Mouse (Mus musculus) limb, embryonic 13.5 days (tissue): ENCODE data around the gene Zfp185. TPM values are rescaled to one million over a fixed set of nuclear protein-coding genes. Genes with fewer than 3 reads are reported as not detected.
A peak's percentile ranks its signal among the peaks of the same experiment; 100 is the strongest.

Experiments used
- ATAC-seq: fragments of 200-750 bp; cut with Nextera tagmentation; 2 replicates; pipeline ENCODE4 v1.8.0; 2017; ENCODE audit warnings: low read depth, moderate number of reproducible peaks, moderate TSS enrichment; ENCODE audit not compliant: low FRiP score
- H3K27ac ChIP-seq: fragments of 300-500 bp; sonication (generic); 2 replicates; pipeline ENCODE4 v1.5.1; 2015; ENCODE audit warnings: inconsistent platforms, mild to moderate bottlenecking, moderate library complexity
- H3K27me3 ChIP-seq: fragments of 300-500 bp; sonication (generic); 2 replicates; pipeline ENCODE4 v1.6.1; 2015; ENCODE audit warnings: mild to moderate bottlenecking, inconsistent platforms
- H3K36me3 ChIP-seq: fragments of 300-500 bp; sonication (generic); 2 replicates; pipeline ENCODE4 v1.6.1; 2015; ENCODE audit warnings: inconsistent platforms, mild to moderate bottlenecking, moderate library complexity
- H3K4me1 ChIP-seq: fragments of 300-500 bp; sonication (generic); 2 replicates; pipeline ENCODE4 v1.6.1; 2015; ENCODE audit warnings: inconsistent platforms
- H3K4me2 ChIP-seq: fragments of 300-500 bp; sonication (generic); replicated peaks from 2 replicates; pipeline ENCODE4 v1.6.1; 2015; ENCODE audit warnings: inconsistent platforms, mild to moderate bottlenecking, moderate library complexity
- H3K4me3 ChIP-seq: fragments of 300-500 bp; sonication (generic); 2 replicates; pipeline ENCODE4 v1.5.1; 2015; ENCODE audit warnings: moderate library complexity, mild to moderate bottlenecking, inconsistent platforms
- H3K9ac ChIP-seq: fragments of 300-500 bp; sonication (generic); 2 replicates; pipeline ENCODE4 v1.6.1; 2015; ENCODE audit warnings: mild to moderate bottlenecking, inconsistent platforms
- H3K9me3 ChIP-seq: fragments of 300-500 bp; sonication (generic); 2 replicates; pipeline ENCODE4 v1.6.1; 2016; ENCODE audit warnings: inconsistent platforms
- WGBS: fragments of 180-500 bp; shearing (Covaris S2); methylation state at CpG from one replicate; pipeline ENCODE4 v1.1.7; 2015; 5-methylcytosine and 5-hydroxymethylcytosine counted together
- polyA plus RNA-seq: library from polyadenylated mRNA; unstranded; fragments of >200 nt; fragmentation: Nextera tagmentation; extraction: Ambion mirVana; gene quantifications from 2 replicates; pipeline ENCODE4 v1.2.1, GENCODE M21; 2015

Gene Zfp185
- polyA plus RNA-seq, 1 experiment from 2014 or later, result 28.4 TPM

DNA sequence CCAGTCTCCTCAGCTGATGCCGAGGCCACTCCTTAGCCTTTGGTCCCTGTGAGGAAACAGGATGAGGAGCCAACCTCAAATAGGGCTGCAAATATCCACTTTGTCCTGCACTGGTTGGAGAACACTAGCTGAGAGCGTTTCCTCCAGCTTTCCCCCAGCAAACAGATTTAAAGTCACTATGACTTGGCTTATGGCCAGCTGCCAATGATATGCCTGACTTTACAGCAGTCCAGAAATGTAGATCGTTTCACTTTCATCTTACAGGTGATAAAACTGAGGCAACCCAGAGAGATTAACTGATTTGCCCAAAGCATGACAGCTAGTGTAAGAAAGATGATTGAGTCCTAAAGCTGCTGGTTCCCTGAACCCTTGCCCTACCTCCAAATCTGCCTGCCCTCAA lies 8.4 kb downstream of the Zfp185 start:
- no peak for ATAC-seq
- Histone ChIP-seq H3K27me3 (0 out of 2 replicates have a peak, but pooled peaks cover 2% of the 10 kb centered on the region), H3K4me1 (no peaks in the 10 kb centered on the region), H3K9me3 (no peaks in the 10 kb centered on the region), H3K4me3 (no peak overlapping the region), H3K36me3 (no peaks in the 10 kb centered on the region), H3K9ac (no peak overlapping the region), H3K27ac (no peak overlapping the region), H3K4me2 (no peak overlapping the region)
- WGBS, result 63% methylated on average over 3 of the region's 3 CpGs

DNA sequence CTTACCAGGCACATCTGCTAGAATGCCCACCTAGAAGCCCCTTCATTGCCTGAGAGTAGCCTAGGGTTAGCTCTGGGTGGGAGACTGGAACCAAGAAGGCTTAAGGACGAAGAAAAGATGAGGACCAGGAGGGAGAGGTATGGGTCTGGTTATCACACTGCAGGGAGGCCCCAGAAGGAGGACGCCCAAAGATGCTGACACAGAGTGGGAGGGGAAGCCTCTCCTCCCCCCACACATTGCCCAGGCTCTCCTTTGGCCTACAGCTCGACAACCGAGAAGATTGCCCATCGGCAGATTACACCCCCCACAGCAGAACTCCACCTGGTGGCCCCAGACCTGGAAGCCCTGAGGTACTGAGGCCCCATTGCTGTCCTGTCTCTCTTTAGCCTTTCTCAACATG lies 16.0 kb downstream of the Zfp185 start:
- no peaks in the 10 kb centered on the region; the same call in 1 of the 2 replicates for H3K27me3 ChIP-seq
- no peak overlapping the region for H3K4me2 ChIP-seq
- no peaks in the 10 kb centered on the region for H3K9me3 ChIP-seq
- 75% methylated on average over 5 of the region's 5 CpGs for WGBS
- H3K27ac ChIP-seq, result no peak overlapping the region
- H3K9ac ChIP-seq, result no peak overlapping the region
- H3K4me3 ChIP-seq, result no peak overlapping the region
- no peaks in the 10 kb centered on the region for H3K36me3 ChIP-seq
- H3K4me1 ChIP-seq, result no peaks in the 10 kb centered on the region
- ATAC-seq, result no peak

DNA sequence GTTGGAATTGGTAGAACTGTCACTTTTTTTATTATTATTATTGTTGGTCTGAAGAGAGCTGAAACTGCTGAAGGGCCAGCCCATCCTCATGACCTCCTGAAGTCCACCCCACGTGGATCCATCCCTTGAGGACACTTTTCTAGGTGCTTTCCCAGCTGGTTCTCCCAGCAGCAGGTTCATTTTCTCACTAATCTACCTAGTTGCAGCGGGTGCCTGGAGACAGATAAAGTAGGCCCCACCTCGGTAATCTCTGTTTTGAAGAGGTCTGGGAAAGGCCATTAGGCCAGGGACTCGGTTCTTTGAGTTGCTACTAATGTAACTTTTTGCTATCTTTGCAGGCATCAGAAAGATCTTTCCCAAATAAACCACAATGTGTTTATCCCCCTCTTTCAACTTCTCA lies 18.5 kb downstream of the Zfp185 start:
- H3K27me3 ChIP-seq, result no peaks in the 10 kb centered on the region; the same call in 1 of the 2 replicates

DNA sequence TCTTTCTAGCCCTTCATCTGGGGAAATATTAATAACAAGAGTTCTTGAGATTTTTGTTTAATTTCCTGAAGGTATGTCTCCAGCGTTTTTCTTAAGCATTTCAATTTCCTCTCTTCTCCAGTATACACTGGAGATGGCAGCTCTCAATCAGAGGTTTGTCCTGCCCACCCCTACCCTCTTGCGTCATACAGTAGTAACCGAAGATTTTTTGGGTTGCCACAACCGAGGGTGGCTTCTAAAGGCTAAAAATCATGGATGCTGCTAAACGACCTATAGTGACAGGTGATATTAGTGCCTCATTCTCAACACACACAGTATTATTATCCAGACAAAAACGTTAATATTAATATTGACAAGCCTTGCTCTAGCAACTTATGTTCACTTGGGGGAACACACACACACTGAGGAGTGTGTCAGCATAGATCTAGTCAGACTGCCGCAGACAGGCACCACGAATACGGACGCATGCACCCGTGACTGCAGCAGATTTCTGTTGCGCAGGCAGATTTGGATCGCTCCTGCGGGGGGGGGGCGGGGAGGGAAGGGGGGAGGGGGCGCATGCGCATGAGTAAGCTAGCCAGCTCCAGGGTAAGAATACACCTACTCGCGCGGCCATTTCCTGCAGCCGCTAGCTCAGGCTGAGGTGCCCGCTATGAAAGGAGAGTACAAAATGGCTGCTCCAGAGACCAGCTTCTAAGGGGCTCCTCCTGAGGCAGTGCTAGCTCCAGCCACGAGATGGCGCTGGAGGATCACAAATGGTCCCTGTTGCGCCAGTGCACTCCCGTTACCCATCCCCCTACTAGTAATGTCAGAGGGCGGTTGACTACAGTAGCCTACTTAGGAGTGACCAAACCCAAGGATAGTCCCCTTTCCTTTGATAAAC lies 20.7 kb downstream of the Zfp185 start:
- WGBS, result 19% methylated on average over 25 of the region's 27 CpGs
- no peaks in the 10 kb centered on the region for H3K4me1 ChIP-seq
- H3K27me3 ChIP-seq, result no peaks in the 10 kb centered on the region; the same call in 1 of the 2 replicates
- H3K4me3 ChIP-seq, result peak overlapping the region; percentile 36
- peak overlapping the region; percentile 28; the same call in 1 of the 2 replicates for H3K27ac ChIP-seq
- H3K9me3 ChIP-seq, result no peaks in the 10 kb centered on the region
- H3K36me3 ChIP-seq, result no peaks in the 10 kb centered on the region
- 0 out of 2 replicates have a peak overlapping the region, but pooled peaks have one; percentile 43 for H3K9ac ChIP-seq
- ATAC-seq, result peak; percentile 99
- peak overlapping the region; percentile 55 for H3K4me2 ChIP-seq

More for the DNA sequence above, 18.5 kb downstream of the Zfp185 start:
- no peak overlapping the region for H3K9ac ChIP-seq
- no peak overlapping the region for H3K4me2 ChIP-seq
- 71% methylated on average over 4 of the region's 4 CpGs for WGBS
- ATAC-seq, result no peak
- H3K36me3 ChIP-seq, result no peaks in the 10 kb centered on the region
- no peak overlapping the region for H3K4me3 ChIP-seq
- H3K9me3 ChIP-seq, result no peaks in the 10 kb centered on the region
- no peak overlapping the region for H3K27ac ChIP-seq
- no peaks in the 10 kb centered on the region for H3K4me1 ChIP-seq

DNA sequence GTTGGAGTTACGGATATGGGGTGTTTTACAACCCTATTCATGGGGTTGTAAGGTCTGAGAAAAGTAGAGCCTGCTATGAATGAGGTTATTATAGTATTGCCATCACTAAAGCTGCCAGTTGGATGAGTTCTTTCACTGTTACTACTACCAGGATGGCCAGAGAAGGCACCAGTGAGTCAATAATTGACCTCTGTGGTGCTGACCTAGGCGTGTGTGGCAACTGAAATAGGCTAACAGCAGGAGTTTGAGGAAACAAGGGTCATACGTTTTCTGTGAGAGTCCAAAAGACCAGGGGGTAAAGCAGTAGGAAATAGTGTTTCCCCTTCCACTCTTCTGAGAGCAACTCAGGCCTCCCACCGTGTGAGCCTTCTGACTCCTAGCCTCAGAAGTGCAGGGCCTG lies 25.7 kb downstream of the Zfp185 start:
- Histone ChIP-seq H3K9ac (no peak overlapping the region), H3K4me3 (no peak overlapping the region), H3K9me3 (no peaks in the 10 kb centered on the region), H3K27ac (no peak overlapping the region), H3K27me3 (no peaks in the 10 kb centered on the region; the same call in 1 of the 2 replicates), H3K4me2 (no peak overlapping the region), H3K36me3 (no peaks in the 10 kb centered on the region), H3K4me1 (no peaks in the 10 kb centered on the region)
- no peak for ATAC-seq
- 64% methylated on average over 4 of the region's 4 CpGs for WGBS

DNA sequence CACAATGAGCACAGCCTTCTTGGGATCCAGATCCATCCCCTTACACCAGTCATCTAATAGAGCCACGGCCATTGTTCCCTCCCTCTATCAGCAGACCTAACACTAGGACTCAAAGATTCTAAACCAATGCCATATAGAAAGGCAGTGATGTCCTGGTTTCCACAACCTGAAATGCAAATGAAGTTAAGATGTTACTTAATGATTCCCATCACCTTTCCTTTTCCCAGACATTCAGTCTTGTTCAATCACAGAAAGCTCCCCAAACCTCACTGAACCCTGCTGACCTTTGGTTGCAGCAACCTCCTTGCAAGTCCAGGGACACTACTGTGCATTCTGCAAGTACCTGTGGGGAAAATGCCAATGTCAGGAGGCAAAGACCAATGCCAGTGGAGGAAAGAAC lies 49.9 kb downstream of the Zfp185 start, which contains the start of gene Pnma5:
Gene Pnma5 (minus strand): TSS at position 101 of the 400 bp plus-strand sequence.
- no peaks in the 10 kb centered on the region for H3K9me3 ChIP-seq
- no peaks in the 10 kb centered on the region for H3K4me1 ChIP-seq
- H3K27me3 ChIP-seq, result peaks cover 9% of the 10 kb centered on the region
- H3K27ac ChIP-seq, result no peak within 1 kb of the TSS
- H3K4me2 ChIP-seq, result no peak within 1 kb of the TSS
- no peak within 1 kb of the TSS for H3K4me3 ChIP-seq
- H3K9ac ChIP-seq, result no peak within 1 kb of the TSS
- WGBS, result 75% methylated on average over 1 of the region's 1 CpGs
- no peak for ATAC-seq
- H3K36me3 ChIP-seq, result no peaks in the 10 kb centered on the region

DNA sequence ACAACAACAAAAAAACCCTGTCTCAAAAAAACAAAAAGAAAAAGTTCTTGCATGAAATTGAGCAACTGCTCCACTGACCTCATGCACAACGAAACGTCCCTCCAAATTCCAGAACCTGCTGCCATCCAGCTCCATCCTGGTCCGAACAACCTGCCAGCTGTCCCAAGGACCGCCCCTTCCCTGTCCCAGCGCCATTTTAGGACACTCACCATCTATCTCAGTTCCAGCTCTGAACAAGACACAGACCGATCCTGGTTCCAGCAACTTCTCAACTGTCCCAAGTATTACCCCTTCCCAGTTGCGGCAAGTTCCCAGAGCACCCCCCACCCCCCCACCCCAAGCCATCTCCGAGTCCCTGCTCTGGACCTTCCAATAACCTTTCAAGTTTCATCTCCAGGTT lies 51.7 kb downstream of the Zfp185 start:
- peaks cover 9% of the 10 kb centered on the region for H3K27me3 ChIP-seq
- H3K4me2 ChIP-seq, result no peak overlapping the region
- ATAC-seq, result no peak
- H3K27ac ChIP-seq, result no peak overlapping the region
- WGBS, result 86% methylated on average over 8 of the region's 8 CpGs
- H3K36me3 ChIP-seq, result no peaks in the 10 kb centered on the region
- no peak overlapping the region for H3K4me3 ChIP-seq
- no peak overlapping the region for H3K9ac ChIP-seq
- H3K9me3 ChIP-seq, result no peaks in the 10 kb centered on the region
- H3K4me1 ChIP-seq, result no peaks in the 10 kb centered on the region

DNA sequence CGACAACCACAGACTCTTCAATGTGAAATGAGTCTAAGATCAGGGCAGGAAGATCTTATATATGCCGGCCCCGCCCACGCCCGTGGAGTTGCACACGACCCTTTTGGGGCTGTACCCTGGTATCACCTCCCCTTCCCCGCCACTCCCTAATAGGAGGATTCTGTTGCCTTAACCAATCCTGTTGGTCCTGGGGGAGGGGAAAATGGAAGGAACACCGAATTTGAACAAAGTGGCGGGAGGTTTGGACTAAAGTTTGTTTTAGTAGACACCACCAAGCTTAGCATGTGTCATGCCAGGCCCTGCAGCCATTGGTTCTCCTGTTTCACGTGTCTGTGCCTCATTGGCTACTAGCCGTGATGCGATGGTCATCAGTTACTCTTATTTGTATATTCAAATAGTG lies 52.5 kb downstream of the Zfp185 start:
- H3K4me2 ChIP-seq, result no peak overlapping the region
- H3K27me3 ChIP-seq, result peaks cover 9% of the 10 kb centered on the region
- ATAC-seq, result no peak
- no peak overlapping the region for H3K27ac ChIP-seq
- H3K9me3 ChIP-seq, result no peaks in the 10 kb centered on the region
- H3K36me3 ChIP-seq, result no peaks in the 10 kb centered on the region
- no peak overlapping the region for H3K4me3 ChIP-seq
- WGBS, result 81% methylated on average over 12 of the region's 12 CpGs
- no peaks in the 10 kb centered on the region for H3K4me1 ChIP-seq
- no peak overlapping the region for H3K9ac ChIP-seq

DNA sequence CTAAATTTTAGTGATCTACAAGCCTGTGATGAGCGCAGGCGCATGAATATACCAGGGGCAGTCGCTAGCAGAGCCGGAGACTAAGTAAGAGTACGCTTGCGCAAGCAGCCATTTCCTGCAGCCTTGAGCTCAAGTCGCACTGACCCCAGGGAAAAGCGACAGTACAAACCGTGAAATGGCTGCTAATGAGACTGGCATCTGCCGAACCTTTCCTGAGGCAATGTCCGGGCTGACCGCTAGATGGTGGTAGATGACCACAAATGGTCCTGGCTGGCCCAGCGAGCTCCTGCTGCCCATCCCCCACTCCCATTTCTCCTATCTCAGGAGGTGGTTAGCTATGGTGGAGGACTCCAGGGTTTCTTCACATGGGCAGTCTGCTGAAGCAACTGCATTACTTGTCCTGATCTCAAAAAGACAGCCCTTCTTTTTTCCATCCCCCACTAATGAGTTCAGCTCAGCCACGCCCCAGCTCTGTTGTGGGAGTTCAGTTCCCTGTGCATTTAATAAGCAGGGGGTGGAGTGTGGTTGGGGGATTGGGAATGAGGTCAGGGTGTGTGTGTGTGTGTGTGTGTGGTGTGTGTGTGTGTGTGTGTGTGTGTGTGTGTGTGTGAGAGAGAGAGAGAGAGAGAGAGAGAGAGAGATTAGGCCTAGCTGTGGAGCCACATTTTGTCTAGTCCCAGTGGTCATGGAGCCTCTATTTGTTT lies 66.9 kb downstream of the Zfp185 start:
- no peaks in the 10 kb centered on the region for H3K36me3 ChIP-seq
- H3K4me1 ChIP-seq, result no peaks in the 10 kb centered on the region
- ATAC-seq, result peak; percentile 91
- H3K27ac ChIP-seq, result no peak overlapping the region
- WGBS, result 11% methylated on average over 14 of the region's 14 CpGs
- 0 out of 2 replicates have a peak, but pooled peaks cover 3% of the 10 kb centered on the region for H3K27me3 ChIP-seq
- H3K4me2 ChIP-seq, result peak overlapping the region; percentile 43
- peak overlapping the region; percentile 17; the same call in 1 of the 2 replicates for H3K4me3 ChIP-seq
- no peaks in the 10 kb centered on the region for H3K9me3 ChIP-seq
- H3K9ac ChIP-seq, result no peak overlapping the region

DNA sequence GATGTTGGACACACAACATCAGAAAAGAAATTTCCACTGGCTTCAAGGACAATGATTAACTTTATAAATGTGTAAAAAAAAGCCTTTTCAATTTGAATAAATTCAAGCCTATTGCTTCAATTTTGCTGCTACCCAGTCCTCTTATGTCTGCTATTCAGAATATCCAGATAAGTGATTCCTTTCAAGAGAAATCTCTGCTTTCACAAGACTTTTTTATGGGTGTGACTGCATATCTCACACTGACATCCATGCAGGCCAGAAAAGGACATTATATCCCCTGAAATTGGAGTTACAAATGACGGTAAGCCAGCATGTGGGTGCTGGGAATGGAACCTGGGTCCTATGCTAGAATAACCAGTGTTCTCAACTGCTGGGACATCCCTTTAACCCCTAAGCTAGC lies 74.4 kb downstream of the Zfp185 start:
- Histone ChIP-seq H3K4me3 (no peak overlapping the region), H3K36me3 (no peaks in the 10 kb centered on the region), H3K27ac (no peak overlapping the region), H3K9me3 (no peaks in the 10 kb centered on the region), H3K9ac (no peak overlapping the region), H3K27me3 (peaks cover 16% of the 10 kb centered on the region; the same call in 1 of the 2 replicates), H3K4me1 (no peaks in the 10 kb centered on the region), H3K4me2 (no peak overlapping the region)
- WGBS, result 81% methylated on average over 1 of the region's 1 CpGs
- ATAC-seq, result no peak

DNA sequence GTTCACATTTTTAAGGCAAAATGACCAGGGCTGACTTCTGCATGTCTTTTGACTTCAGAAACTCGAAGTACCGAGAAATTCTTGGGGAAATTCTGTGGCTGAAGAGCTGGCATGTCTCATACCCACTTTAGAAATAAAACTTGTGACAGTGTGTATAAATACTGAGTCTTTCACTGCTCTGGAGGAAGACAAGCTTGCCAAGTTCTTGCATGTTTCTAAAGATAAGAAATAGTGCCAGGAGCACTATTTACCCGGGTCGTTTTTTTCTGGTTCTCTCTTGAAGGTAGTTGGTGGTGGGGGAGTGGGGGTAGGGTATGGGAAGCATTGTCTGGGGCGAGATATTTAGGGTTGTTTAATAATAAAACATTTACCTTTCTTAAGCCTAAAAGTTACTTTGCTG lies 75.2 kb downstream of the Zfp185 start:
- Histone ChIP-seq H3K36me3 (no peaks in the 10 kb centered on the region), H3K27ac (no peak overlapping the region), H3K4me2 (no peak overlapping the region), H3K9ac (no peak overlapping the region), H3K4me1 (no peaks in the 10 kb centered on the region), H3K9me3 (no peaks in the 10 kb centered on the region), H3K27me3 (peaks cover 16% of the 10 kb centered on the region; the same call in 1 of the 2 replicates), H3K4me3 (no peak overlapping the region)
- no peak for ATAC-seq
- 51% methylated on average over 5 of the region's 5 CpGs for WGBS
